Mouse (Mus musculus) left cerebral cortex, adult 9 months (tissue): ENCODE measurements at regions not wholly inside any gene's neighbourhood (a gene's known extent, or its start where the extent isn't known, plus 50 kb on each side); places are given as distances from the start of the nearest gene placed in this dataset.
"Not testable (repeated sequence)": the region's sequence is repeated elsewhere in the genome, so short reads cannot be mapped to it uniquely, and the experiment has no call there.

Experiments
- DNase-seq, 2 experiments: peaks; one replicate each; pipeline ENCODE4 v3.0.0; 2022; ENCODE audit warnings: low spot score in 2 of 2

DNA sequence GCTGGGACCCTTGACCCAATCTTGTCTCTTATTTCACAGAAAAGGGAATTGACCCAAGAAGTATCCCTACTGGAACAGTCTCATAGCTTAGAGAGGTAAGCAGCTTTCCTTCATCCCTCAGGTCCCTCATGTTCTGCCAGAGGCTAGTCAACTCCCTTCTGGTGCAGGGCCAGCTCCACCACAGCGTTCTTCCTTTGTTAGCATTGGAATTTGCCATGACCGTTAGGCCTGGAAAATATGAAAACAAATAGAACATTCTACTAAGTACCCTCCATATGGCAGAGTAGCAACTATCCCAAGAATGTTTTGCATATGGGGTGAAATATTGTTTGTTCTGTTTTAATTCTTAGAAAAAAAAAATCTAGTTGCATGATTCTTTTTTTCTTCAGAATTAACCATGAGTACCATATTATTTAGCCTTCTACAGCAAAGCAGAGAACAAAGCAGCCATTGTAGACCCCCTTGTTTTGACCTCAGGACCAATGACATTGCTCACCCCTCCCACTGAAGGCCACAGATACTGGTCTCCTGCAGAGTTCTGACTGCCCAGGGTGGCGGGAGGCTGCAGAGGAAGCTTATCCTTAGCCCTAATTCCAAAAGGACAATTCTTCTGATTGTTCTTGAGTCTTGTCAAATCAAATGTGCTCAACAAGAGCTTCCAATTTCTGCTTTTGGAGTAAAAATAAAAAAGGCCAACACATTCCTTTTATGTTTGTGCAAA is 78.1 kb upstream of the Ehbp1 start:
- no peak for DNase-seq

DNA sequence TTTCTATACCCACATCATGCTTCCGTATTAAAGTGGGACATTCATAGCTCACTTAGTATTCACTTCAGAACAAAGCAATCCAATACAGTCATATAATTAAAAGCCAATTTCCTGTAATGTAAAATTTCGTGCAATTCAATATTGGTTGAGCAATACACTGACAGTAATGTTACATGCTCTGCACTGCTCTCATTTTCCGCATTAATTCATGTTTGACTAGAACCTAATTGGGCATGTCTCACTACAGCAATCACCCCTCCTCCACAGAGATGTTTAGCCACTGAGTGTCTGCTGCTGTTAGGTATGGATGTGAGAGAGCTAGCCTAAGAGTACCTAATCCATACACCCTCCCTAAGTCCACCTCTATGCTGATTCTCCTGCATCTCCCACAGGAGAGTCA is 79.7 kb upstream of the Ehbp1 start:
- DNase-seq = no peak

DNA sequence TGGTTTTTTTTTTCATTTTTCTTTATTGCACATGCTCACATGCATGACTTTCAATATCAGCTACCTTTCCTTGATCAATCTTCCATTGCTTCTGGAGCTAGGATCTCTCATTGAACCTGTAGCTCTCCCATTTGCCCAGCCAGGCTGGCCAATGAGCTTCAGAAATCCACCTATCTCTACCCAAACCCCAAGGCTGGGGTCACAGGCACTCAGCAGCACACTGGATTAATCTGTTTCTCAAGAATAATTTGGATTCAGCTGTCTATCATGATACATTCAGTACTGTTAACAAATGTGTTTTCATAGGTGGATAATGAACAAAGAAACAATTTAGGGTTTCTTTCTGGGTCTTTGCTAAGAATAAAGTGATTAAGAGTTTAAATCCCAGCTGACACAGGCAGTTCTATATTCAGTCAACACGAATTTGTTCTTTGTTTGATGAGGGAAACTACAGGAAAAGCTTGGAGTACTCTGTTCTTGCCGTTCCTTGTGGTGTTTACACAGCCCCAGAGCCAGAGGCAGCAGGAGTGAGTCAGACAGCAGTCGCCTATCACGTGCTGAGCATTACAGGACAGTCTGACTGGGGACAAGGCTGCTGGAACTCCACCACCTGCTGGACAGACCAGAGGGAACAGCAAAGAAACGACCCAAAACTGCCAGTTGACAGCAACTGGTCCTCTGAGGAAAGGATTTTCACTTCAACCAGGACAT is 74.6 kb upstream of the Tmem17 start:
- peak in 1 of 2 experiments; percentile 57 for DNase-seq

GRCm38 (mm10) chr11:22437851-22438215 is 74.1 kb upstream of the Tmem17 start:
- no peak for DNase-seq

DNA sequence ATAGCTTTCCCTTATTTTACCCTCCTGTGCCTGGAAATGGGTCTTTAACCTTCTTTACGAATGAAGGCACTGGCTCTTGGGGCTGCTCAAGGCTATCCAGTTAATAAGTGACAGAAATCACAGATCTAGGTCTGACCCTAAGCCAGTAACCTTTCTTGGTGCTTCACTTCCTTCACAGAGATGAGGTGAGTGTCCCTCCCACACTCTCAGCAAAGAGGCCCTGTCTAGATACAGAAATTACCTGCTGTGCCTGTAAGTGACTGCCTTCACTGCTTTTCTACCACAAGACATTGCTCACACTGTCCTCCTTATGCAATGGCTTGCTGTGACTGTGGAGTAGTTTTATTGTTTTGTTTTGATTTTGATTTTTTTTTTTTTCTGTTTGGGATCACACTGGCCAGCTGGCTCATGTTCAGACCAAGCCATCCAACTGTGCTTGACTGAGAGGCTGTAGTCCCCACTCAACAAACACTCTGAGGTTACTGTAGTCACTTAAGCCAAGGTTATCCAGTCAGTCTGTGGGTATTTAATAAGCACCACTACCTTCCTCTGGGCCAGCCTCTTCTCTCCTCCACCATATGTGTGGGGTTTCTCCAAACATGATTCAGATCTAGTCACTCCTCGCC is 73.3 kb upstream of the Tmem17 start:
- DNase-seq = no peak

DNA sequence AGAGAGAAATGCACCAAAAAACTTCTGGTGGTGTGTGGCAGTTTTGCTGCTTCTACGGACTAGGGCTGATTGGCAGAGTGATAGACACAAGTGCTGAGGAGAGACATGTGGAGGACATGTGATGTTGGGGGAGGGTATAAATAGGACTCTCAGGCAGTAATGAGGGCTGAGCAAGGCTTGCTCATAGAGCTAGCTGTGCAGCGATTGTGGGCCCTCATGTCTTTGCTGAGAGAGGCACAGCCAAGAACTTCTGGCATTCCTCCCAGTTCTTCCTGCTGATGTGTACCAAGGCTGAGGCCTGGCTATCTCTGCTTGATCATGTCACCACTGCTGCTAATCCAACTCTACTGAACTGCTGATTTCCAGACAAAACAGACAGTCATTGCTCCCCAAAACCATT is 71.4 kb upstream of the Tmem17 start:
- peak in 1 of 2 experiments; percentile 16 for DNase-seq

DNA sequence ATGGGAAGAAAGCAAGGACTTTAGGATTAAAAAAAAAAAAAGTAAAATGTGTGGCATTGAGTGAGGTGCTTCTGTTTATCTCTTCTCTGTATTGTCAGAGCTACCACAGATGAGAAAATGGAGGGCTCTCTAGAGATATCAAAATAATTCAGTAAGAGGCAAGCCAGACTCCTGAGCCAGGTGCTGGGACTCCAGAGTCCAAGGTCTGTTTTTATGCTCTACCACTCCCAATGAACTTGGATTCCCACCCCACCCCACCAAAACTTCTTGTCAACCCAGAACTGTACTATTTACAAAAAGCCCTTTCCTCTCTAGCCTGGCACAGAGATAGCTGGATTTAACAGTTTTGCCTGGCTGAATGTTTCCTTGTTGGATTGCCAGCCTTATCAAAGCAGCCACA is 58.7 kb upstream of the Tmem17 start:
- no peak for DNase-seq

DNA sequence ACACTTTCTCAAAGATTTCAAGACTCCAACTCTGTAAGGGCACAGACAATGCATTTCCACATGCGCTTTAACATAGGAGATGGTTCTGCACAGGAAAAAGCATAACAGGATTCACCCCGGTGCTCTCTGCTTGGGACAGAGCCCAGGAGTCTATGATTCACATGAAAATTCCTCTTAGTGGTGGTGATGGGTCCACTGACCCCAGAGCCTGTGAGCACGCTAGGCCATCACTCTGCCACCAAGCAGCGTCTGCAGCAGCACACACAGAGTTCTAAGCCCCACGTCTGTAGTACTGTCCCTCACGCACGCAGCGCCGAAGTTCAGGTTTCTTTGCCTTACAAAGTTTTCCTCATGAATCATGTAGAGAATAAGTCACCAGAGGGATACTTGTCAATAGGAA is 55.6 kb upstream of the Tmem17 start:
- DNase-seq = no peak

DNA sequence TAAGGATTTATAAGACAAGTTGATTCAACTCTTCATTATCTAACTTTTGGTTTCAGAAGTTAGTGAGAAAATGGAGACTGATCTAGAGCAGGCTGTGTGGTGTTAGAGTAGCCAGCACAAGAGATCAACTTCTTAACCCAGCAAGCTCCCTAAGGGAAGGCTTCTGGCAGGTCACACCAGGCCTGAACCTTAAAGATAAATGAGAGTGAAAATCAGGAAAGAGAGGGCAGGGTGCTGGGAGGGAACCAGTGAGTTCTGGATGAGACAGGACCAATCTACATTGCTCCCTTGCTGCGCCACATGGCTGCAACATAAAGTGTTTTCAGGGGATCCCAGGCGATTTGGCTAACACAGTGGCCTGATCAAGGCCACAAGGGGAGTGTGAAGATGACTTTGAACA is 54.7 kb upstream of the Tmem17 start:
- DNase-seq = no peak

DNA sequence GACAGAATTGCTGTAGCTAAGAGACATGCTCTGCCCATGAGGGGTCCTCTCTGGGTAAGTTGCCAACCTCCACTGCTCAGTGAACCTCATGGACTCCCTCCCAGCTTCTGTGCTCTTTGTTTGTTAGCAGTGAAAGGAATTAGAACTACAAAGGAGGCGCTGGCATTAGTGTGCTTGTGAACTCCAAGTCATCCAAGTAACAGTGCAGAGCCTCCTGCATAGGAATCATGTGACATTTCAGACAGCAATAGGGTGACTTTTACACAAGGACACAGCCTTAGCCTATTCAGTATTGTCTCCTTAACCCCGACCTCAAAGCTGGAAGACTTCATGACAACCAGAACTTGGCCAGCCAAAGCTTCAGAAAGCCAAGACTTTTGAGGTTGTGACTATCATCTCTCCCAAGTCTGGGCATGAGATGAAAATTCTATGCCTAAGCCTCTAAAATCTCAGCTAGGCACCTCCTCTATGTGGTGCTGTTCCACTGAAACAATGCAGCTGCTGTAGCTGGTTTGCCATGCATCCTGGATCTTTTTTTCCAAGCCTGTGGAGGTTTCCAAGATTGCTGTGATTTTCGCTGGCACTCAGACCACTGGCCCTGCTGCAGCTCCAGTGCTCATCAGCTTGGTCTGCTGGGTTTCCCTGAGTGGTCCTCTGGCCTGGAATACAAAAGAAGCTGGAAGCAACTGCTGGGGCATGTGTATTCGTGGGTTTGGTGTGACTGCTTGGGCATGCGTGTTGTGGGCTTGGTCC is 52.8 kb upstream of the Tmem17 start:
- no peak for DNase-seq

GRCm38 (mm10) chr11:22461019-22461735 is 50.7 kb upstream of the Tmem17 start:
- not testable (repeated sequence) for DNase-seq
